Mouse (Mus musculus) liver, postnatal 0 days (tissue): ENCODE measurements around the gene 1700020D05Rik.

Experiments used
- CTCF ChIP-seq: sonication (generic); IDR thresholded peaks from 2 replicates; pipeline ENCODE4 v1.5.1; 2016; ENCODE audit warnings: antibody characterized with exemption, low read depth
- EP300 ChIP-seq: IDR thresholded peaks from 2 replicates; pipeline ENCODE4 v1.6.1; 2016; ENCODE audit warnings: antibody characterized with exemption, low read depth, mild to moderate bottlenecking

DNA sequence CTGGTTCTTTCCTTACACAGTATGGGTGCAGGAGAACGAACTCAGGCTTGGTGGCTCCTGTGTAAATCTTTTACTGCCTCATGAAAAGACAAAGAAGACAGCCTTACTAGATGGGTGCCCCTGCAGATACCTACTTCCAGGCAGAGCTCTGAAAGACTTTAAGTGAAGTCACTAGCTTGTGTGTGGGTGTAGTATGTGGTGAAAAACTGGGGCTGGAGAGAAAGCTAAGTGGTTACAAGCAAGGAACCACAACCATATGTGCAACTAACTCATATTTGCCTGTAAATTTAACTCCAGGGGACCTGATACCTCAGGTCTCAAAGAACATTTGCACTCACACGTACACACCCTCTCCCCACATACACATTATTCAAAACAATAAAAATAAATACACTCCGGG lies 43.7 kb downstream of the 1700020D05Rik start:
- TF ChIP-seq CTCF (no peak), EP300 (no peak)
